Mouse (Mus musculus): ENCODE measurements at regions not wholly inside any gene's neighbourhood (a gene's known extent, or its start where the extent isn't known, plus 50 kb on each side); places are given as distances from the start of the nearest gene placed in this dataset.
A peak's percentile ranks its signal among the peaks of the same experiment; 100 is the strongest.
"Not testable (repeated sequence)": the region's sequence is repeated elsewhere in the genome, so short reads cannot be mapped to it uniquely, and the experiment has no call there.

DNA sequence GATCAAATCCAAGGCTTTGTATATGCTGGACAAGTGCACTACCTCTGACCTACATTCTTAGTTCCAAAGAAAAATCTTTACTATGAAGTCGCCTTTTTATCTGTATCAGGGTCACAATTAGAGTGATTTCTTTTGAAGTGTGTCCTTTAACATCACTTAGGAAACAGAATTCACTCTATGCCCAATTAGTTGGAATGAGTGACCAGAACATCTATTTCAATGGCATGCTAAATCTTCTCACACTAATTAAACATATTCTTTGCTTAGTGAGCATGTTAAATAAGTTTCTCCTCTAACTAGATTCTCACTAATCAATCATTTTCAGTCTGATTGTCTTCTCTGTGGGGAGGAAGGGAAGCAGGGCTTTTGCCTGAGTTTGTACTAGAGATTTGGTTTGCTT is 84.9 kb downstream of the Arl6ip6 start:
- Histone ChIP-seq H3K9ac (no peak overlapping the region), H3K27me3 (no peaks in the 10 kb centered on the region), H3K4me3 (no peak overlapping the region), H3K9me3 (no peaks in the 10 kb centered on the region), H3K4me2 (replicated peaks) (no peak overlapping the region), H3K4me1 (no peaks in the 10 kb centered on the region), H3K27ac (no peak overlapping the region), H3K36me3 (no peaks in the 10 kb centered on the region)
- WGBS = 55% methylated on average over 1 of the region's 1 CpGs
- no peak for ATAC-seq (ENCODE audit: low FRiP score, low read depth)

DNA sequence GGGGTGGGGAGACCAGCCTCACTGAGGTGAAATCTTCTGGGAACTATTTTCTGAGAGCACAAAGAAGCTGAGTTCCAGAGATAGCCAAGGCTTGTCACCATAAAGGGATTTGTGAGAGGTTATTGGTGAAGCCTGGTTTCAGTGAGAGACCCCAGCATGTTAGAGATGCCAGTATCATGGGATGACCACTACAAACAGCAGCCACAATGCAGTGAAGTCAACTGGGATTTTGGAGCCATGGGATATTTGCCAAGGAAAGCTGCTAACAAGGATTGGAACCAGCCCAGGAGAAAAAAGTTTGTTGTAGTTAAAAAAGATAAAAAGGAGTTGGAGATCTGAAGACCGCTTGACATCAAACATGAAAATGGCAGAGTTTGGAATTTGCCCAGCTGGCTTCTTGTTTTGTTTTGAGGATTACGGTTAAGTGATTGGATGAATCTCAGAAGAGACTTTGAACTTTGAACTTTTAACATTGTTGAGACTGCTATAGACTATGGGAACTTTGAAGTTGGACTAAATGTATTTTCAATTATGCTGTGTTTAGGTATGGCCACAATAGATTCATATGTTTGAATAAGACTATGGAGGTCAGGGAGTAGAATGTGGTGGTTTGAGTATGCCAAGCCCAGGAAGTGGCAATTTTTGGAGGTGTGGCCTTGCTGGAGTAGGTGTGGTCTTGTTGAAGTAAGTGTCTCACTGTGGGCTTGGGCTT is 110.3 kb downstream of the Arl6ip6 start:
- Histone ChIP-seq H3K4me1 (no peaks in the 10 kb centered on the region), H3K36me3 (no peaks in the 10 kb centered on the region), H3K27me3 (no peaks in the 10 kb centered on the region), H3K4me3 (no peak overlapping the region), H3K4me2 (replicated peaks) (no peak overlapping the region), H3K9ac (no peak overlapping the region), H3K9me3 (no peaks in the 10 kb centered on the region), H3K27ac (no peak overlapping the region)
- WGBS = 90% methylated on average over 2 of the region's 2 CpGs
- no peak for ATAC-seq (ENCODE audit: low FRiP score, low read depth)

DNA sequence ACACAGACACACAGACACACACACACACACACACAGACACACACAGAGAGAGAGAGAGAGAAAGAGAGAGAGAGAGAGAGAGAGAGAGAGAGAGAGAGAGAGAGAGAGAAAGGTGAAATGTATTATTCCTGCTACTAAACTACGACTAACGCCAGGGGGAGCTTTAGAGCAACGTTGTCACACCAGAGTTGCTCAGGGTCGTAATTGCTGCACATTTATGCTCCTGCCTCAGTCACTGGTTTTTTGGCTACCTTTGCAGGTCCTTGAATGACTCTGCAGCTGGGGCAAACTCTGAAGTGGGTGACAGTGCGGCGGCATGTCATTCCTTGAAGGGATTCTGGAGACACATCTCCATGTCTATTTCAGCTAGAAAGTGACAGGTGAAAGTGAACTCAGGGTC is 139.2 kb downstream of the Arl6ip6 start:
- Histone ChIP-seq H3K9me3 (no peaks in the 10 kb centered on the region), H3K27ac (no peak overlapping the region), H3K36me3 (no peaks in the 10 kb centered on the region), H3K9ac (no peak overlapping the region), H3K4me2 (replicated peaks) (no peak overlapping the region), H3K4me3 (no peak overlapping the region), H3K27me3 (no peaks in the 10 kb centered on the region), H3K4me1 (no peaks in the 10 kb centered on the region)
- no peak for ATAC-seq (ENCODE audit: low FRiP score, low read depth)
- 33% methylated on average over 6 of the region's 6 CpGs for WGBS

DNA sequence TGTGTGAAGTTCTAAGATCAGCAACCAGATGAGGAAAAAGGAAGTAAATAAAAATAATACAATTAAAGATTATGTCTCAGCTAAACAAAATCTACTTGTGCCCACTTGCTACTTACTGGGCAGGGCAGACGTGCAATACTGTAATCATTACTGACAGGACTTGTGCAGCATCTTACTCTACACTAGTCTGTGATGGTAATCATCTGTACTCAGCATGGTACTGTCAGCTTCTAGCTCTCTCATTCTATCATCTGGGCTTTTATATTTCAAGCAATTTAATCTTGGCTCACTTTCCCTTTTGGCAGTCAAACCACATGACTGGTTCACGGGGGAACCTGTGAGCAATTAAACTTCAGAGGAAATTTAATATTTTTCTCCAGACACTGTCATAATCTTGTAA is 167.5 kb downstream of the Arl6ip6 start:
- WGBS = 54% methylated on average over 2 of the region's 2 CpGs
- peak; percentile 44; the same call in 1 of the 2 replicates for ATAC-seq (ENCODE audit: low FRiP score, low read depth)
- H3K27me3 ChIP-seq = no peaks in the 10 kb centered on the region

DNA sequence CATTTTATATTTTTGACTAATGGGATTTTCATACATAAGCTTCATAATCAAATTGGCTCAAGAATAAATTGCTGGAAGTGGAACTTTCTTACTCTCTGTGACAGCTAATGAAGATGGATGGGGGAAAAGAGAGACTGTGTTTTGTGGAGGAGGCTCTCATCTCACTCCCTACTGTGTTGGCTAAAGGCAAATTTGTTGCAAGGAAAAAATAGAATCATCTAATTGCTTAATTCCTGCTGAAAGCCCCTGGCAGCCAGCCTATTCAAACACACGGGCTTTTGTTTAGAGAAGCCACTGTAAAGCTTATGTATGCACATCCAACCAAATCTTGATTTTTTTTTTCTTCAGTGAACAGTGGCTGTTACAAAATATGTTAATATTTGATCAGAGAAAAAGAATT is 190.8 kb downstream of the Arl6ip6 start:
- Histone ChIP-seq H3K4me1 (no peaks in the 10 kb centered on the region), H3K4me3 (no peak overlapping the region), H3K9ac (no peak overlapping the region), H3K27ac (no peak overlapping the region), H3K9me3 (no peaks in the 10 kb centered on the region), H3K36me3 (no peaks in the 10 kb centered on the region), H3K4me2 (replicated peaks) (no peak overlapping the region), H3K27me3 (no peaks in the 10 kb centered on the region)
- ATAC-seq (ENCODE audit: low FRiP score, low read depth) = no peak
- 29% methylated on average over 1 of the region's 1 CpGs for WGBS

More for the DNA sequence above, 167.5 kb downstream of the Arl6ip6 start:
- H3K9ac ChIP-seq = no peak overlapping the region
- no peaks in the 10 kb centered on the region for H3K9me3 ChIP-seq
- no peak overlapping the region for H3K4me3 ChIP-seq
- no peaks in the 10 kb centered on the region for H3K4me1 ChIP-seq
- no peak overlapping the region for H3K4me2 ChIP-seq (replicated peaks)
- no peak overlapping the region for H3K27ac ChIP-seq
- no peaks in the 10 kb centered on the region for H3K36me3 ChIP-seq

DNA sequence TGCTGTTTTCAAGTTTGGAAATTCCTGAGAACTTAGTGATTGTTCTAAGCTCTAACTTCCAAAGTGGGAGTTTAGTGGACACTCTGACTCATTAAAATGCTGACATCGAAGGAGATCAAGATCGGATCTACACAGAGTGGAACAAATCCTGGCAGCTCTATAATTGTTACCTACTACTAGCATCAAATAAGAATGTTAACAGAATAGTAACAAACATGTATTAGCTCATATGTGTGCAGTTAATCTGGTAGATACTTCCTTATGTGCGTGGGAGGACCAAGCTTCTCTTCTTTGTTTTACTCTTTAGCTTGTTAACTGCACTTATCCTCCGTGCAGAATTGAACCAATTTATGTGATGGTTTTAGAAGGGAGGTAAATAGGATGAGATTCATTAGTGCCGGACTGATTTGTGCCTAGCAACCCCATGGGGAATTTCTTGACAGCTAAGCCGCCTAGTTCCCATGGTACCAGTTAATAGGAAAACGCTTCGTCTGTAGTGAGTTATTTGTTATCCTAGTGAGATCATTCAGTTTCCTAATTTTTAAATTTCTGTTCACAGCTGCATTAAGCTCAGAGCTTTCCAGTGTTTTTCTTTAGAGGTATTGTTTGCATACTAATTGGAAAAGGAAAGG is 193.1 kb downstream of the Arl6ip6 start:
- no peaks in the 10 kb centered on the region for H3K9me3 ChIP-seq

DNA sequence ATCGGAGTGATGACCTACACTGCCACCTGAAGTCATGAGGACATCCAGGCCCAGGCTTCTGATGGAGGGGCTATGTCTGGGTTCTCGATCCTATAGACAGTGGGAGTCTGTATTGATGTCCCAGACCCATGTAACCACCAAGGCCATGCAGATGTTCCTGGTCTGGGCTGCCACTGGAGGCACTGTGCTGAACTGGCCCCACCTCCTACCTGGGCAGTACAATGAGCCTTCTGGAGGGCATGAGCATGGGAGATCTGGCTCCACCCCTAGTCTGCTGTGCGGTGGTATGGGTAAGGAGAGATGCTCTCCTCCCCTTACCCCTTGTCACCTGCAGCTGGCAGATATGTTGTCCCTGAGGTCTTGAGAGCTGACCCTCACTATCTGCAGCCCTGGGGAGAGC is 197.1 kb downstream of the Arl6ip6 start:
- 0 out of 2 replicates have a peak, but pooled peaks have one; percentile 19 for ATAC-seq (ENCODE audit: low FRiP score, low read depth)
- H3K4me3 ChIP-seq = no peak overlapping the region

More for the DNA sequence above, 193.1 kb downstream of the Arl6ip6 start:
- WGBS = 41% methylated on average over 8 of the region's 8 CpGs
- Histone ChIP-seq H3K36me3 (no peaks in the 10 kb centered on the region), H3K27ac (no peak overlapping the region), H3K4me2 (replicated peaks) (no peak overlapping the region), H3K4me3 (no peak overlapping the region), H3K27me3 (no peaks in the 10 kb centered on the region), H3K4me1 (no peaks in the 10 kb centered on the region), H3K9ac (no peak overlapping the region)
- ATAC-seq (ENCODE audit: low FRiP score, low read depth) = no peak

DNA sequence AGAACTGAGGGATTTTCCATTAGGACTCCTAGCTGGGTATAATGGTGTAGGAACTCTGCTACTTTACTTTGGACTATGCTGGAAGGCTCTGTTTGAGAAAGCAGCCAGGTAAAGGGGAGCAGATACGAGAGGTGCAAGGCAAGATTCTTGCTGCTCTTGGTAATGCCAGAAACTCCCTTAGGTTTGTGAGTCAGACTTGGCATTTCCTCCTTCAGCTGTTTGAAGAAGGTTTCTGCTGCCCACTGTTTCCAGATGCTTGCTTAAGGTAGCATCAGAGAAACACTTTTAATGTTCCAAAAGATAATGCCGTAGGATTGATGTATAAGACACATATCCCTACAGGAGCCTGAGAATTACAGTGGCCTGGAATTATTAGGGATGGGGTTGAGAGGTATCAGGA is 222.9 kb downstream of the Arl6ip6 start:
- no peak overlapping the region for H3K4me3 ChIP-seq
- no peaks in the 10 kb centered on the region for H3K9me3 ChIP-seq
- H3K27ac ChIP-seq = no peak overlapping the region
- no peak for ATAC-seq (ENCODE audit: low FRiP score, low read depth)
- no peak overlapping the region for H3K4me2 ChIP-seq (replicated peaks)
- no peaks in the 10 kb centered on the region for H3K27me3 ChIP-seq
- H3K36me3 ChIP-seq = no peaks in the 10 kb centered on the region
- H3K9ac ChIP-seq = no peak overlapping the region
- no peaks in the 10 kb centered on the region for H3K4me1 ChIP-seq
- WGBS = 92% methylated on average over 2 of the region's 2 CpGs

More for the DNA sequence above, 197.1 kb downstream of the Arl6ip6 start:
- no peaks in the 10 kb centered on the region for H3K27me3 ChIP-seq
- H3K4me2 ChIP-seq (replicated peaks) = no peak overlapping the region
- H3K27ac ChIP-seq = no peak overlapping the region
- H3K9ac ChIP-seq = no peak overlapping the region
- H3K9me3 ChIP-seq = no peaks in the 10 kb centered on the region
- 86% methylated on average over 3 of the region's 3 CpGs for WGBS
- no peaks in the 10 kb centered on the region for H3K36me3 ChIP-seq
- H3K4me1 ChIP-seq = no peaks in the 10 kb centered on the region

DNA sequence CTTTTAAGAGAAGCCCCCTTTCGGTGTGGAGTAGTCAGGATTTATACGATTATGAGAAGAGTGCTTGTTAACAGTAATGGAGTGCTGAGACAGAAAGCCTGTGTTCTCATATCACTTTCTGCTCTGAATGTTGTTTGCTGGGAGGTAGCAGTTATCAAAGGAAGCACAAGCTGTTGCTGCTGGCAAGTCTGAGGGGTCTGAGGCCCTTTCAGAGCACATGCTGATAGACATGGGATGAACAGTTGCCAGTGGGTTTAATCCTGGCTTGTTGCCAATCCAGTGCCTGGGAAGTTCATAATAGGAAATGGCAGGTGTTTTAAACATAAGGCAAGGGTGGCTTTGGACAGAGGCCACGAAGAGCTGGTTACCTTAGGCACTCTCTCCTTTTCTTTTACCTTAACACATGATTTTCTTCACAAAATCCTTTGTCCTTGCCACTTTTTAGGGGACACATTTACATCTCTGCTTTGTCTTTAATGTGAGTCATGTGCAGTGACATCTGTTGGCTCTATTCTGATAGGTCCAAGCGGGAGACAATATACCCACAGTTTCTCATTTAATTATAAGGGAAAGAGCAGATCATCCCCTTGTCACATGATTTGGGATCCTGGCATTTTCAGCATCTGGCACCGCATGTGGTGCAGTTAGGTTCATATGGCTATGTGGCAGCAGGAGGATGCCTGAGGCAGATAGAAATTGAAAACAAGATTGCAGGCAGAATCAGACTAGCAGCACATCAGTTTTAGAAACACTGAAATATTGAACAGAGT is 245.7 kb downstream of the Arl6ip6 start:
- 80% methylated on average over 5 of the region's 5 CpGs for WGBS
- no peak for ATAC-seq (ENCODE audit: low FRiP score, low read depth)

DNA sequence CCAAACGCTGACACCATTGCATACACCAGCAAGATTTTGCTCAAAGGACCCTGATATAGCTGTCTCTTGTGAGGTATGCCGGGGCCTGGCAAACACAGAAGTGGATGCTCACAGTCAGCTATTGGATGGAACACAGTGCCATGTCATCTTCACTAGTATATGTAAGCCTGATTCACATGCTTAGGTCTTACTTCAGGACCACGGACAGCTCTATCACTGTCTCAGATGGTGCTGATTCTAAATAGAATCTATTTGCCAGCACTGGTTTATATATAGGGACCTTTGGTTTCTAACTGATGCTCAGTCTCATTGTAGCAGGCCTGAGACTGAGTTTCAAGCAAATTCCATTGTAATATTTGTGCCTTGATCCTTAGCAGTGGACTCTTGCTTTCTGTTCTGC is 248.8 kb downstream of the Arl6ip6 start:
- peak; percentile 54; the same call in 1 of the 2 replicates for ATAC-seq (ENCODE audit: low FRiP score, low read depth)
- 53% methylated on average over 3 of the region's 3 CpGs for WGBS
- not testable (repeated sequence) for H3K27ac ChIP-seq; H3K9ac ChIP-seq; H3K36me3 ChIP-seq; H3K4me1 ChIP-seq; H3K9me3 ChIP-seq; H3K4me3 ChIP-seq; H3K4me2 ChIP-seq (replicated peaks); H3K27me3 ChIP-seq

More for the DNA sequence above, 245.7 kb downstream of the Arl6ip6 start:
- no peaks in the 10 kb centered on the region for H3K27me3 ChIP-seq
- no peaks in the 10 kb centered on the region for H3K9me3 ChIP-seq
- H3K27ac ChIP-seq = no peak overlapping the region
- H3K4me1 ChIP-seq = no peaks in the 10 kb centered on the region
- no peak overlapping the region for H3K9ac ChIP-seq
- H3K4me3 ChIP-seq = no peak overlapping the region
- H3K36me3 ChIP-seq = no peaks in the 10 kb centered on the region
- no peak overlapping the region for H3K4me2 ChIP-seq (replicated peaks)

DNA sequence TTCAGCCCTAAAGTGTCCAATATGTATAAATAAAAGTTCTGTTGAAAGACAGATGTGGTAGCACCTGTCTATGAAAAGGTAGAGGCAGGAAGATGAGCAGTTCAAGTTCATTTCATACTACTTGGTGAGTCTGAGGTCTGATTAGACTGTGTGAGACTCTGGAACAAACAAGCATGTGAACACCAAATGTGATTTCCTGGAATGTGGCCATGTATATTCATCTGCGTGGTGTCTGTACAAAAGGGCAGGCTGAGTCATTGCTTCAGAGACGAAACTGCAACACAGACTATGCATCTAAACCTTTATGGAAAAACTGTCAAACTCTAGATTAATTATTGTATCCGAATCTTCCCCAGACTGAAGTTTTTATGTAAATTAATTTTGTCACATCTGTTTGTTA is 268.7 kb downstream of the Arl6ip6 start:
- Histone ChIP-seq H3K27me3 (no peaks in the 10 kb centered on the region), H3K4me2 (replicated peaks) (no peak overlapping the region), H3K4me1 (no peaks in the 10 kb centered on the region), H3K9ac (no peak overlapping the region), H3K27ac (no peak overlapping the region), H3K9me3 (no peaks in the 10 kb centered on the region), H3K4me3 (no peak overlapping the region), H3K36me3 (no peaks in the 10 kb centered on the region)
- WGBS = 79% methylated on average over 3 of the region's 3 CpGs
- ATAC-seq (ENCODE audit: low FRiP score, low read depth) = no peak

DNA sequence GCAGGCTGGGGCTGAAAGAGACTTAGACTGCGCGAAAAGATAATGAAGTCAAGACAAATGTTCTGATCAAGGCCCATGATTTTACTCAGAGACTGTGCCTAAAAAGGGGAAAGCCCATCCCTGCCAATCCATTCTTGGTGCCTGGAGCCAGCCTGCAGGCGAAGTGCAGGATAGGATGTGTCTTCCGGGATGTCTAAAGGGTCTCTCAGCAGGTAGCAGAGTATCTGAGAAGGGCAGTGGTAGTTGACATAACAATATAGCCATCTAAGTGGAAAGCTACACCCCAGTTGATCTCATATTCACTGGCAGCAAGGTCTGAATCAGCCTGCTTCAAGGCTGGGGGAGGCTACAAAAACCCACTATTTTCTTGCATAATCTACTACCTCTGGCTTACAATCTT is 282.9 kb downstream of the Arl6ip6 start:
- no peaks in the 10 kb centered on the region for H3K9me3 ChIP-seq
- H3K4me2 ChIP-seq (replicated peaks) = no peak overlapping the region
- no peak overlapping the region for H3K4me3 ChIP-seq
- H3K36me3 ChIP-seq = no peaks in the 10 kb centered on the region
- no peaks in the 10 kb centered on the region for H3K4me1 ChIP-seq
- no peaks in the 10 kb centered on the region for H3K27me3 ChIP-seq
- H3K9ac ChIP-seq = no peak overlapping the region
- ATAC-seq (ENCODE audit: low FRiP score, low read depth) = no peak
- 81% methylated on average over 4 of the region's 4 CpGs for WGBS
- H3K27ac ChIP-seq = no peak overlapping the region
